Mouse (Mus musculus) embryonic facial prominence, embryonic 13.5 days (tissue): ENCODE results near the gene Tnfrsf13b. TPM values are rescaled to one million over a fixed set of nuclear protein-coding genes. Genes with fewer than 3 reads are reported as not detected.
"Not testable (repeated sequence)": the region's sequence is repeated elsewhere in the genome, so short reads cannot be mapped to it uniquely, and the experiment has no call there.

Source experiments
- ATAC-seq: fragments of 200-750 bp; cut with Nextera tagmentation; 2 replicates; pipeline ENCODE4 v1.8.0; 2017; ENCODE audit warnings: low read depth; ENCODE audit not compliant: insufficient number of reproducible peaks, insufficient read depth, low FRiP score, low TSS enrichment
- H3K27ac ChIP-seq: fragments of 300-500 bp; sonication (generic); 2 replicates; pipeline ENCODE4 v1.5.1; 2015; ENCODE audit warnings: moderate library complexity, mild to moderate bottlenecking, inconsistent platforms
- H3K27me3 ChIP-seq: fragments of 300-500 bp; sonication (generic); 2 replicates; pipeline ENCODE4 v1.6.1; 2015; ENCODE audit warnings: mild to moderate bottlenecking, inconsistent platforms
- H3K36me3 ChIP-seq: fragments of 300-500 bp; sonication (generic); 2 replicates; pipeline ENCODE4 v1.6.1; 2015; ENCODE audit warnings: mild to moderate bottlenecking, inconsistent platforms
- H3K4me1 ChIP-seq: fragments of 300-500 bp; sonication (generic); 2 replicates; pipeline ENCODE4 v1.6.1; 2015; ENCODE audit warnings: inconsistent platforms
- H3K4me2 ChIP-seq: fragments of 300-500 bp; sonication (generic); 2 replicates; pipeline ENCODE4 v1.6.1; 2015; ENCODE audit warnings: moderate library complexity, mild to moderate bottlenecking, inconsistent platforms
- H3K4me3 ChIP-seq: fragments of 300-500 bp; sonication (generic); 2 replicates; pipeline ENCODE4 v1.5.1; 2015; ENCODE audit warnings: mild to moderate bottlenecking, inconsistent platforms
- H3K9ac ChIP-seq: fragments of 300-500 bp; sonication (generic); 2 replicates; pipeline ENCODE4 v1.6.1; 2015; ENCODE audit warnings: mild to moderate bottlenecking, inconsistent platforms
- H3K9me3 ChIP-seq: fragments of 300-500 bp; sonication (generic); 2 replicates; pipeline ENCODE4 v1.6.1; 2016; ENCODE audit warnings: inconsistent platforms
- WGBS: fragments of 180-500 bp; shearing (Covaris S2); methylation state at CpG from one replicate; pipeline ENCODE4 v1.1.7; 2015; ENCODE audit warnings: mixed read lengths; 5-methylcytosine and 5-hydroxymethylcytosine counted together
- polyA plus RNA-seq: library from polyadenylated mRNA; unstranded; fragments of >200 nt; fragmentation: Nextera tagmentation; extraction: Ambion mirVana; gene quantifications from 2 replicates; pipeline ENCODE4 v1.2.1, GENCODE M21; 2015

Gene Tnfrsf13b
- polyA plus RNA-seq, 1 experiment from 2014 or later: 2.1 TPM

DNA sequence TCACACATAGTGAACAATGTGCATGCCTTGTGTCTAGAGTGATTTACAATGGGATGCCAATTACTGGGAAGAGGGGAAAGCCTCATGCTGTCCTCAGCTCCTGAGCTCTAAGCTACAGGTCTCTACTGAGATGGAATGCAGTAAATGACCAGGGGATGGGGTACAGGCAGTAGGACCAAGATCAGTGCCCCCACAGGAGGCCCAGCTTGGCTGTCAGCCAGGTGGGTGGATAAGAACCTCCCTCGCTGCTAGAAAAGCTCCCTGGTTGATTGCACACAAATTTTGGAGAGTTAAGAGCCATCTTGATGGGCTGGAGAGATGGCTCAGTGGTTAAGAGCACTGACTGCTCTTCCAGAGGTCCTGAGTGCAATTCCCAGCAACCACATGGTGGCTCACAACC is 15.6 kb upstream of the Tnfrsf13b start:
- Histone ChIP-seq H3K9ac (no peak overlapping the region), H3K36me3 (no peaks in the 10 kb centered on the region), H3K4me3 (no peak overlapping the region), H3K9me3 (no peaks in the 10 kb centered on the region), H3K27me3 (no peaks in the 10 kb centered on the region), H3K27ac (no peak overlapping the region), H3K4me1 (no peaks in the 10 kb centered on the region), H3K4me2 (no peak overlapping the region)
- no peak for ATAC-seq
- 46% methylated on average over 1 of the region's 1 CpGs for WGBS

DNA sequence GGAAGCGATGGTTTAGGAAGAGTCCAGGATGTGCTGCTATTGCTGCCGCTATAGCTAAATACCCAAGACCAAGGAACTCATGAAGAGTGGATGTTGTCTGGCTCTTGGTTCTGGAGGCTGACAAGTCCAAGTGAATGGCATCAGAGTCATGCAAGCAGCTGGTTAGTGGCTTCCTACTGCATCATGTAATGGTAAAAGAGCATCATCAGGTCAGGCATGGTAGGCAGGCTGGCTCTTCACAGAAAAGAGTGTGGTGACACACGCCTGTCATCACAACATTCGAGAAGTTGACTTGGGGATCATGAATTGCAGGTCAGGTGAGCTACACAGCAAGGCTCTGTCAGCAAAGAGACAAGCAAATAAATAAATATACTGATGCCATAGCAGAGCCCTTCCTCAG is 15.1 kb upstream of the Tnfrsf13b start:
- Histone ChIP-seq H3K4me1 (no peaks in the 10 kb centered on the region), H3K9me3 (no peaks in the 10 kb centered on the region), H3K4me3 (no peak overlapping the region), H3K4me2 (no peak overlapping the region), H3K27ac (no peak overlapping the region), H3K27me3 (no peaks in the 10 kb centered on the region), H3K9ac (no peak overlapping the region), H3K36me3 (no peaks in the 10 kb centered on the region)
- WGBS: 82% methylated on average over 4 of the region's 4 CpGs
- ATAC-seq: no peak

DNA sequence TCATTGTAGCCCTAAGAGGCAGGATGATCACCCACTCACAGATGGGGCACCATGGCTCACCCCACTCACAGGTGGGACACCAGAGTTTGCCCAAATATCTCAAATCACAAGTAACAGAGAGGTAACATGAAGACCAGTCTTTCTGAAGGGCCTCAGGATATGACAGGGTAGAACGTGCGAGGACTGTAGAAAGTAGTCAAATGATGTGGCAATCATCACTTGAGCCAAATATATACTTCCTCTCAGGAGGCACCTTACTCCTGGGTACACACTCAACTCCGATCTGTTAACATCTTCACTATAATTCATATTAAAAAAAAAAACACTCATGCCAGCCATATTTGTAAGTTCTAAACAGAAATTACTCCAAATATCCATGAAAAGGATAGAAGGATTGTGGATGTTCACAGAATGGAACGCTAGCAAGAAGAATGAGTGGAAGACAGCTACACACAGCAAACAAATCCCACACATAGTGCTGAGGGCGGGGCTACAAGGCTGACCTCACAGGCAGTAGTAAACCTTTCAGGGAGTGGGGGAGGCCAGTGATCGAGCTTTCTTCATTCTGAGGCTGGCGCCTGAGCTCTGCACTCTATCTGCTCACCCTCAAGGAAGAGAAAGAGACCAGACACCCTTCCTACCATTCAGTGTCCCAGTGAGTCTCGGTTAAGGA is 14.1 kb upstream of the Tnfrsf13b start:
- no peaks in the 10 kb centered on the region for H3K27me3 ChIP-seq
- no peak overlapping the region for H3K4me3 ChIP-seq
- H3K9ac ChIP-seq: no peak overlapping the region
- no peak for ATAC-seq
- no peak overlapping the region for H3K27ac ChIP-seq
- H3K36me3 ChIP-seq: no peaks in the 10 kb centered on the region
- H3K4me1 ChIP-seq: no peaks in the 10 kb centered on the region
- H3K9me3 ChIP-seq: no peaks in the 10 kb centered on the region
- no peak overlapping the region for H3K4me2 ChIP-seq
- 81% methylated on average over 8 of the region's 8 CpGs for WGBS

DNA sequence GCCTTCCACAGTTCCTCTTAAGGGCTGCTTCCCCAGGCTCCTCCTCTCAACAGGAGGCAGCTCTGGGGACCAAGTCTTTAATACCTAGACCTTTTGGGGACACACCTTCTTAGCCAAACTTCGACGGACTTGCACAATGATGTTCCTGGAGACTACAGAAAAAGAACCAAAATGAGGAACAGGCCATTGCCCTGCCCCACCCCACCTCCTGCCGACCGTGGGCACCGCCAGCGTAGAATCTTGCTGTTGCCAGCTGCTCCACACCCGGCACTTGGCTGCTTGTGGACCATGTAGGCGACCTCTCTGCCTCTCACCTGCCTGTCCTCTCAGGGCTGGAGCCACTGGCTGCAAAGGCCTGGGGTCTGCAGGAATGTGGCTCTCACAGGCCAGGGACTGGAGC is 10.3 kb upstream of the Tnfrsf13b start:
- ATAC-seq: no peak
- 0 out of 2 replicates have a peak, but pooled peaks cover 3% of the 10 kb centered on the region for H3K9me3 ChIP-seq

DNA sequence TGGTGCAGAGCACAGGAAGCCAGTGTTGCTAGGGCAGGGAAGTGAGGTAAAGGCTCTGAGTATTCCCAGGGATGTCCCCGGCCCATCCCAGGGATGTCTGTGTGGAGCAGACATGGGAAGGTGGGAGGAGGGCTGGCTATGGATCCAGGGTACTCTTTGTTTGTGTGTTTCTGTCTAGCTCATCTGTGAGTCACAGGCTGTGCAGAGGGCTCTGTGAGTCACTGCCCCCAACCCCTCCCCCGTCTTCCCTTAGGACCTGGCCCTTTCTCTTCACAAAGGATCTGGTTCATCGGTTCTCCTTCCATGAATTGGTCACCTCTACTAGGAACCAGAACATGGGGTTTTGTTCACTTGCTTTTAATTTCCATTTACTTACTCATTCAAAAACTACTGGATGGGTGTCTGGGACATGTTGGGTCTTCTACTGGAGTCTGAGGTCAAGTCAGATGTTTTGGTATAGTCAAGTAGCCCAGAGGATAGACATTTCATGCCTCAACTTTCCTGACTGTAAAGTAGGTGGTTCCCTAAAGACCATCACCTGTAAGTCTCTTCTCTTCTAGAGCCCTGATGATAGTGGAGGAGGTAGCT is 6.5 kb upstream of the Tnfrsf13b start:
- ATAC-seq: no peak
- 77% methylated on average over 3 of the region's 3 CpGs for WGBS

More for the DNA sequence above, 10.3 kb upstream of the Tnfrsf13b start:
- Histone ChIP-seq H3K27me3 (no peaks in the 10 kb centered on the region), H3K27ac (no peak overlapping the region), H3K9ac (no peak overlapping the region), H3K4me1 (no peaks in the 10 kb centered on the region), H3K4me3 (no peak overlapping the region), H3K36me3 (no peaks in the 10 kb centered on the region), H3K4me2 (no peak overlapping the region)
- 57% methylated on average over 8 of the region's 8 CpGs for WGBS

DNA sequence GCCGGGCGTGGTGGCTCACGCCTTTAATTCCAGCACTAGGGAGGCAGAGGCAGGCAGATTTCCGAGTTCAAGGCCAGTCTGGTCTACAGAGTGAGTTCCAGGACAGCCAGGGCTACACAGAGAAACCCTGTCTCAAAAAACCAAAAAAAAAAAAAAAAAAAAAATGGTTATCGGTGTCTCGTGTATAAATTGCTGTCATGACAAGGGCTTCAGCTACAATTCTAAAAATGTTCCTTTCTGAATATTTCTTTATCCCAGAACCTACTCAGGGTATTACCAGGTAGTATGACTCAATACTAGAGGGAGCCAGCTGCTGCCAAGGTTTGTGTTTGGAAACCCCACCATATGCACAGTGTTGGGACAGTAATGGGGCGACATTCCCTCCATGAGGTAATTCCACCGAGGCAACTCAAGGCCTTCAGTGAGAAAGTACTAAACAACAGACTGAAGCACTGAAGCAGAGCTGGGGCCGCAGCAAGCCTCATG is 4.2 kb upstream of the Tnfrsf13b start:
- Histone ChIP-seq H3K9ac (no peak overlapping the region), H3K4me3 (no peak overlapping the region), H3K4me2 (no peak overlapping the region), H3K27ac (no peak overlapping the region), H3K9me3 (0 out of 2 replicates have a peak, but pooled peaks cover 3% of the 10 kb centered on the region), H3K4me1 (no peaks in the 10 kb centered on the region), H3K36me3 (no peaks in the 10 kb centered on the region), H3K27me3 (no peaks in the 10 kb centered on the region)
- WGBS: 83% methylated on average over 9 of the region's 9 CpGs
- ATAC-seq: no peak

More for the DNA sequence above, 6.5 kb upstream of the Tnfrsf13b start:
- H3K27me3 ChIP-seq: no peaks in the 10 kb centered on the region
- no peaks in the 10 kb centered on the region for H3K36me3 ChIP-seq
- H3K9ac ChIP-seq: no peak overlapping the region
- H3K4me3 ChIP-seq: no peak overlapping the region
- H3K27ac ChIP-seq: no peak overlapping the region
- no peaks in the 10 kb centered on the region for H3K4me1 ChIP-seq
- H3K9me3 ChIP-seq: 0 out of 2 replicates have a peak, but pooled peaks cover 3% of the 10 kb centered on the region
- H3K4me2 ChIP-seq: no peak overlapping the region

DNA sequence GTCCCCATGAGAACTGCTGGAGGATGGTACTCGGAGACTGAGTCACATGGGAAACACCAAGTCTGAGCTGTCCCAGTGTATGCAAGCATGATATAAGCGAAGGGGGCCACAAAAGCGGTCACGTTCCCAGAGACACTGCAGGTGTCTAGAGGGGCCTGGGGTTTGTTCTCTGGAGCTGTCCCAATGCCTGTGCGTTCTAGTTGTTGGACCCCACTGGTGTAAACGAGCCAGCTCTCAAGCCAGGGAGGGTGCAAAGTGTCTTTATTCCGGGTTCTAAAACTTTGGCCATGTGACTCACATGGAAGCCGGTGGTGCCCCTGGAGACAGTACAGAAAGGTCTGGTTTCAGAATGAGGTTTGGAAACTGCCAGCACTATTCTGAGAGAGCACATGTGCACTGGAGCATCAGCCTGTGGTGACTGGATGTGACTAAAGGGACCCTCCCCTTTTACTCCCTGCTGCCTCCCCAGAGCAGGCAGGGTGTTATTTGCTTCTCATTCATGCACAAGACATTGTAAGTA is 3.7 kb upstream of the Tnfrsf13b start:
- H3K4me3 ChIP-seq: no peak overlapping the region
- 0 out of 2 replicates have a peak, but pooled peaks cover 3% of the 10 kb centered on the region for H3K9me3 ChIP-seq
- ATAC-seq: no peak
- no peaks in the 10 kb centered on the region for H3K4me1 ChIP-seq
- no peak overlapping the region for H3K27ac ChIP-seq
- H3K4me2 ChIP-seq: no peak overlapping the region
- no peaks in the 10 kb centered on the region for H3K27me3 ChIP-seq
- H3K36me3 ChIP-seq: no peaks in the 10 kb centered on the region
- WGBS: 86% methylated on average over 8 of the region's 8 CpGs
- H3K9ac ChIP-seq: no peak overlapping the region

DNA sequence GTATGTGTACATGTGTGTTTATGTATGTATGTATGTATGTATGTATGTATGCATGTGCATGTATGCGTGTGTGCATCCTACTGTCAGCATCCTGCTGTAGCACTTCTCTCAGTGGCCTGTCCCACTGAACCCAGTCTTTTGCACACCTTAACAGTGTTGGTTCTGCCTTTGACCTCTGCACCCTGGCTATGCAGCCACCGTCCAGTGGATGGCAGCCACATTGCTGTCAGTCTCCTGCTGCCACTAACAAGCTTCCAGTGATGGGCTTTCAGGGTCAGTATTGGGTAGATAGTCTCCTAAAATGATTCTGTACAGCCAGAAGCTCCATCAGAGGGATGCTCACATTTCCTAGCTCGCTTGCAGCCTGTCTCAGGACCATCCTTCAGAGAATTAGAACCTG is 2.7 kb upstream of the Tnfrsf13b start:
- no peak overlapping the region for H3K4me2 ChIP-seq
- no peak overlapping the region for H3K4me3 ChIP-seq
- H3K9ac ChIP-seq: no peak overlapping the region
- H3K27me3 ChIP-seq: no peaks in the 10 kb centered on the region
- H3K27ac ChIP-seq: no peak overlapping the region
- WGBS: 74% methylated on average over 3 of the region's 3 CpGs
- H3K36me3 ChIP-seq: no peaks in the 10 kb centered on the region
- no peaks in the 10 kb centered on the region for H3K4me1 ChIP-seq
- H3K9me3 ChIP-seq: no peaks in the 10 kb centered on the region
- ATAC-seq: no peak

DNA sequence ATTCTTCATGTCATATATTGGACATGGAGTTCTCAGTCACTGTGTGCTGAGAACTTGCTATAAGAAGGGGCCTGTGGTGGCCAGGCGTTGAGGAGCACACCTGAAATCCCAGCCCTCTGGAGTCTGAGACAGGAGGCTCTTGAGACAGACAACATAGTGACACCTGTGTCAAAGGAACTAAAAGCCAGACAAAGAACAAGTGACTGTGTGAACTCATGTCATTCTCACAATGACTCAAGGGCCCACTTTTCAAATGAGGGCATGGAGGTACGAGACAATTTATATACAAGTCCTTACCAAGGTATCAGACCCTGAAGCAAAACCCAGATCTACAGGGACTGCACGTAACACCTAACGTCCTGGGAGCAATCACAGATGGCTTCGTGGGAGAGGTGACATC is 585 bp upstream of the Tnfrsf13b start:
- Histone ChIP-seq H3K9me3 (no peaks in the 10 kb centered on the region), H3K27me3 (no peaks in the 10 kb centered on the region), H3K36me3 (no peaks in the 10 kb centered on the region), H3K9ac (no peak overlapping the region), H3K4me2 (no peak overlapping the region), H3K4me1 (no peaks in the 10 kb centered on the region), H3K27ac (no peak overlapping the region), H3K4me3 (no peak overlapping the region)
- 86% methylated on average over 5 of the region's 5 CpGs for WGBS
- ATAC-seq: no peak

DNA sequence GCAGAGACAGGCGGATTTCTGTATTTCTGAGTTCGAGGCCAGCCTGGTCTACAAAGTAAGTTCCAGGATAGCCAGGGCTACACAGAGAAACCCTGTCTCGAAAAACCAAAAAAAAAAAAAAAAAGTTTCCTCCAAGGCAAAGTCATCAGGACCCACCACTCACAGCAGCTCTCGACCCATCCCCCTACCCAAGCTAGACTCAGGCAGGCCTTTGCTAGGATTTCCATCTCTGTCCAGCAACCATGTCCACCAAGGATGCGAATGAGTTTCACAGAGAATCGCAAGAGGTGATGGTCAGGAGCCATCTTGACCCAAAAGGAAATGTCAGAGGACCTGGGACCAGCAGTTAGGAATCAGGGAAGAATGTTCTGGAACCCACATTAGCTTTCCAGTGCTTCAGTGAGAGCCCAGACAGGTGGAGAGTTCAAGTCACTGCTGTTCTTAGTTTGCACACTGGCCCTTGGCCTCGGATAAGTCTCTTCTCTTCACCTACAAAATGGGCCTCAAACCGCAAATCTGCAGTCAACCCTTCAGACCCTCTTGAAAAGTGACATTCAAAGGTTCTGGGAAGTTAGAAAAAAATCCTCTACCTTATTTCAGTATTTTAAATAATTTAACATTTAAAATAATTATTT is 983 bp downstream of the Tnfrsf13b start:
- Histone ChIP-seq H3K4me2 (no peak overlapping the region), H3K27me3 (no peaks in the 10 kb centered on the region), H3K9me3 (no peaks in the 10 kb centered on the region), H3K4me3 (no peak overlapping the region), H3K9ac (no peak overlapping the region), H3K36me3 (no peaks in the 10 kb centered on the region), H3K27ac (no peak overlapping the region), H3K4me1 (no peaks in the 10 kb centered on the region)
- ATAC-seq: no peak
- WGBS: 91% methylated on average over 8 of the region's 8 CpGs

DNA sequence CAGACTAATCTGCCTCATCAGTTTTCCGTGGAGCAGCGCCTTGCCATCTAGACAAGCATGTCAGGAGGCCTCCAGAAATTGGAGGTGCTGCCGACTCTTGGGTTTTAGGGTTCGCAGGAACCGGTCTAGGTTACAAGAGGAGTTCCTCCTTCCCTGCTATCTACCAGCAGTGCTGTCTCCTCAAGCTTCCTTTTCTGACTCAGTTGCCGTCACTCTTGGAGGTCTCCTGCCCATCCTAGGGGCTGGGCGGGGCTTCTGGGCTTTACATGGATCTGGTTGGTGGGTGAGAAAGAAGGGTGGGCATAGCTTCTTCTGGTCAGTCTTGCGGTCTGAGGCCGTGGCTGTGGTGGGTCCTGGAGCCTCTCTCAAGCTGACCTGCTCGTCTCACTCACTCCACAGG is 2.8 kb downstream of the Tnfrsf13b start:
- ATAC-seq: no peak
- Histone ChIP-seq H3K27me3 (no peaks in the 10 kb centered on the region), H3K9me3 (no peaks in the 10 kb centered on the region), H3K27ac (no peak overlapping the region), H3K4me3 (no peak overlapping the region), H3K9ac (no peak overlapping the region), H3K4me2 (no peak overlapping the region), H3K36me3 (no peaks in the 10 kb centered on the region), H3K4me1 (no peaks in the 10 kb centered on the region)
- 51% methylated on average over 10 of the region's 10 CpGs for WGBS

DNA sequence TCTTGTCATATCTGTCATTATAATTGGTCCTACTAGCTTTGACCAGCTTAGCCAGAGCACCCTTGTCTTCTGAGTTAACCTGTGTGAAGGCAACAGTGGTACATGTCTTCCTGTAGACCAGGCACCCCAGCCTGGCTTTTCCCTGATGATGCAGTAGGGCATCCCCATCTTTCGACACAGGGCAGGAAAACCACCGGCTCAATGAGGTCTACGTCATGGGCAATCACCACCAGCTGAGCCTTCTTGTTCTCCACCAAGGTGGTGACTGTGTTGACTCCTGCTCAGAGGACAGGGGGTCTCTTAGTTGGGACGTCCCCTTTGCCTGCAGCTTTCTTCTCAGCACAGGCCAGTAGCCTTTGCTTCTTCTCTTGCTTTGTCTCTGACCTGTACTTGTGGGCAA is 4.1 kb downstream of the Tnfrsf13b start:
- H3K9me3 ChIP-seq, H3K27me3 ChIP-seq, H3K4me2 ChIP-seq, H3K9ac ChIP-seq, H3K4me1 ChIP-seq, ATAC-seq, H3K4me3 ChIP-seq, H3K27ac ChIP-seq, H3K36me3 ChIP-seq: not testable (repeated sequence)
- WGBS: 82% methylated on average over 4 of the region's 4 CpGs
